Mouse (Mus musculus) ES-Bruce4 (cell line): ENCODE data around the gene Cckar.

Source experiments
- EP300 ChIP-seq: IDR thresholded peaks from 2 replicates; pipeline ENCODE4 v1.6.1; 2011; ENCODE audit warnings: low read depth, low read length; ENCODE audit not compliant: insufficient read depth
- POLR2A ChIP-seq: IDR thresholded peaks from one replicate; pipeline ENCODE4 v1.8.1; 2011; ENCODE audit warnings: low read length; ENCODE audit not compliant: insufficient read depth

- no peak for TF ChIP-seq EP300
- no peak for TF ChIP-seq POLR2A
These were observed 36.6 kb upstream of the Cckar start for GRCm38 (mm10) chr5:53744061-53744460.
